Mouse (Mus musculus) ES-E14 (cell line): Measurements from ENCODE around the gene Wipf1. TPM values are rescaled to one million over a fixed set of nuclear protein-coding genes. Genes with fewer than 3 reads are reported as not detected.
"Not testable (repeated sequence)": the region's sequence is repeated elsewhere in the genome, so short reads cannot be mapped to it uniquely, and the experiment has no call there.

Experiments used
- DNase-seq: peaks from one replicate; pipeline ENCODE4 v3.0.0-alpha.2; 2013; ENCODE audit warnings: low read depth, low spot score
- H3K27ac ChIP-seq: 2 replicates; pipeline ENCODE4 v1.5.1; 2012; ENCODE audit warnings: low read depth, mild to moderate bottlenecking, low read length, moderate library complexity, mixed read lengths; ENCODE audit not compliant: poor library complexity, insufficient read depth, severe bottlenecking
- H3K36me3 ChIP-seq: 2 replicates; pipeline ENCODE4 v1.6.1; 2012; ENCODE audit warnings: mild to moderate bottlenecking, low read length, moderate library complexity, mixed read lengths; ENCODE audit not compliant: control insufficient read depth, poor library complexity, insufficient read depth, severe bottlenecking
- H3K4me1 ChIP-seq, 2 experiments: fragments of 150-350 bp in 1 of 2; sonication (generic) in 1 of 2; 2 replicates each; pipeline ENCODE4 v1.6.1; 2012; ENCODE audit warnings: low read length in 2 of 2, mild to moderate bottlenecking in 1 of 2, mixed read lengths in 1 of 2; ENCODE audit not compliant: control insufficient read depth in 2 of 2, insufficient read depth in 2 of 2, poor library complexity in 1 of 2
- H3K4me3 ChIP-seq, 2 experiments: fragments of 150-350 bp in 1 of 2; sonication (generic) in 1 of 2; 2 replicates each; pipeline ENCODE4 v1.5.1; 2012; ENCODE audit warnings: low read length in 2 of 2, low read depth in 1 of 2, mild to moderate bottlenecking in 1 of 2, mixed read lengths in 1 of 2; ENCODE audit not compliant: insufficient read depth in 1 of 2, poor library complexity in 1 of 2, severe bottlenecking in 1 of 2
- H3K9ac ChIP-seq: 2 replicates; pipeline ENCODE4 v1.6.1; 2012; ENCODE audit warnings: low read depth, mild to moderate bottlenecking, low read length, mixed read lengths; ENCODE audit not compliant: poor library complexity, insufficient read depth, severe bottlenecking
- H3K9me3 ChIP-seq: fragments of 150-350 bp; sonication (generic); 2 replicates; pipeline ENCODE4 v1.6.1; 2012; ENCODE audit warnings: low read depth, mild to moderate bottlenecking, low read length; ENCODE audit not compliant: control insufficient read depth, insufficient read depth
- CHD2 ChIP-seq: IDR thresholded peaks from 2 replicates; pipeline ENCODE4 v1.6.1; 2014; ENCODE audit warnings: mild to moderate bottlenecking, low read depth, low read length, inconsistent platforms
- HCFC1 ChIP-seq: IDR thresholded peaks from 2 replicates; pipeline ENCODE4 v1.6.1; 2012; ENCODE audit warnings: low read length, inconsistent platforms, borderline replicate concordance; ENCODE audit not compliant: insufficient read depth
- MAFK ChIP-seq: IDR thresholded peaks from 2 replicates; pipeline ENCODE4 v1.6.1; 2014; ENCODE audit warnings: mild to moderate bottlenecking, low read depth, low read length, inconsistent platforms; ENCODE audit not compliant: insufficient read depth
- ZC3H11A ChIP-seq: IDR thresholded peaks from 2 replicates; pipeline ENCODE4 v1.6.1; 2012; ENCODE audit warnings: low read depth, mild to moderate bottlenecking, inconsistent platforms, low read length, borderline replicate concordance
- ZNF384 ChIP-seq: IDR thresholded peaks from 2 replicates; pipeline ENCODE4 v1.6.1; 2012; ENCODE audit warnings: low read depth, low read length, inconsistent platforms
- in situ Hi-C, 2 experiments: fragments of 600-800 bp; cut with MboI; formaldehyde crosslinking; loops; one replicate each; pipeline ENCODE4 v1.15.1; 2025; ENCODE audit warnings: low sequenced_read_pairs in 2 of 2, inconsistent platforms in 1 of 2; ENCODE audit not compliant: unreplicated experiment in 2 of 2
- total RNA-seq: library from RNA; depleted of rRNA; stranded (reverse); fragments of 300-350 nt; gene quantifications from 2 replicates; pipeline ENCODE4 v1.2.3, GENCODE M21; 2012

The Wipf1 gene
- total RNA-seq, 1 experiment: 1.2 TPM

DNA sequence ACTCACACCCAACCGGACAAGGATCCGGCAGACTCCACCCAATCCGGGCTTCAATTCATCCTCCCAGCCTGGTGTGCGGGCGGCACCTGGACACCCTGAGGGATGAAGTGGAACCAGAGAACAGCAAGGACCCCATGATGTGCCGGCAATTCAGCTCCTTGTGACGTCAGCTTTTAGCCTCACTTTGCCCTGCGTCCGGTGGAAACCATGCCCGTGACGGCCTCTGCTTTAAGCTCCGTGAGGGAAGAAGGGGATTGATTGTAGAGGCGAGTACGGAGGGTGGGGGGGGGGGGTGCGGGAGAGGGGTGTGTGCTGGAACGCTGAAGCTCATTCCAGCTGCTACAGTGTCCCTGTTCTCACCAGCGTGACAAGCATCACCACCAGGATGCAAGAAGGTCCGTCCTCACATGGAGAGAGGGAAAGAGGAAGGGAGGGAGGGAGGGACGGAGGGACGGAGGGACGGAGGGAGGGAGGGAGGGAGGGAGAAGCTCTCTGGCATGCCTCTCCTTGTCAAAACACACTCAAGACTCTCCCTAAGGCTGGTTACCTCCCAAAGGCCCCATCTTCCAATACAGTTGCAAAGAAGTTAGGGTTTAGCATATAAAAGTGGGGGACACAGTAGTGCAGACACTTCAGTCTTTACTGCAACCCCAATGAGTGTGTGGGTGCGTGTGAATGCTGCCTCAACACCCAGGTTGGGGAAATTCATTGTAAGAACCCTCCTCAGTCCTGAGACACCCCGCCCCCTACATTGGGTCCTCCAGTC, 31.5 kb upstream of the Wipf1 start:
- Histone ChIP-seq H3K9me3 (no peaks in the 10 kb centered on the region), H3K27ac (no peak overlapping the region), H3K9ac (peak overlapping the region; percentile 46; the same call in 1 of the 2 replicates), H3K4me3 (peak overlapping the region; percentile 60 to 69), H3K36me3 (no peaks in the 10 kb centered on the region), H3K4me1 (peaks cover 0 to 1% of the 10 kb centered on the region in 2 experiments; a peak in 3 of 4 replicates)
- TF ChIP-seq MAFK (no peak), HCFC1 (no peak), CHD2 (no peak), ZC3H11A (no peak), ZNF384 (no peak)
- peak; percentile 63 for DNase-seq
- in situ Hi-C loops: loop anchor here in 1 of 2 experiments (25.0 kb wide), 1 partner anchor 1101 kb away; the partner anchor contains the start of genes Evx2 and Hoxd13

DNA sequence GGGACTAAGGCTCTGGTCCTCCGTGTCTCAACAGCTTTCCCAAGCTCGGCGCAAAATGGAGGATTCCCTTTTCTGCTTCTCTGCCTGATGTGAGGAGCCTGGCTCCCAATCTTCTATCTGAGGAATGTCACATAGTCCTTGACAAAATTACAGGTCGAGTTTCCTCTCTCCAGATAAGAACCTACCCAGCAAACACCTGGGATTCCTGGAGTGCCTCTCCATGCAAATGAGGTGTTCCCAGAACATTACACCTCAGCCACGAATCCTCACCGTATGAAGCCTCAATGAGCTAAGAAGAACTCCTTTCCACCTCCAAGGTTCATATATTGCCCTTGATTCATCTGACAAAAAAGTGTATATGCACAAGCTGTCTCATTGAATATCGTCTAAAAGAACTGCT, 30.9 kb upstream of the Wipf1 start:
- no peak overlapping the region for H3K9ac ChIP-seq
- DNase-seq: no peak
- TF ChIP-seq CHD2 (no peak), MAFK (no peak), ZC3H11A (no peak), HCFC1 (no peak), ZNF384 (no peak)
- H3K4me1 ChIP-seq: peaks cover 0 to 1% of the 10 kb centered on the region in 2 experiments; a peak in 2 of 4 replicates
- in situ Hi-C loops: loop anchor here in 1 of 2 experiments (25.0 kb wide), 1 partner anchor 1102 kb away; the partner anchor contains the start of genes Evx2 and Hoxd13
- no peaks in the 10 kb centered on the region for H3K9me3 ChIP-seq
- no peaks in the 10 kb centered on the region for H3K36me3 ChIP-seq
- H3K4me3 ChIP-seq: peak overlapping the region; percentile 60 to 69
- no peak overlapping the region for H3K27ac ChIP-seq

DNA sequence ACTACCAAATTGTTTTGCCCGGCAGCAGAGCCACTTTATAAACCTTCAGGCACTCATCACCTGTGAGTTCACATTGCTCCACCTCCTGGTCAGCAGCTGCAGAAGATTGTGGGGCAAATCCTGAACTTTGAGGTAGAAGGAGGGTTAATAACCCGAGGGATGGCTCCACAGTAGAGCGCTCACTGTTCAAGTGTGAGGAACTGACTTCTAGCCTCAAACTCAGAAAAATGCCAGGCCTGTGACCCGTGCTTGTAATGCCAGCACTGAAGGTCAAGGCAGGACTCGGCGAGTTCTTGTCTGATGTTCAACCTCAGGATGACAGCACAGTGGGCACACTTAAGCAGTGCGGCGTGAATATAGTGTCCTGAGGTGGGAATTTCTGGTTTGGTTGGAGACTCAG, 28.4 kb upstream of the Wipf1 start:
- TF ChIP-seq CHD2 (no peak), ZNF384 (no peak), MAFK (no peak), HCFC1 (no peak), ZC3H11A (no peak)

DNA sequence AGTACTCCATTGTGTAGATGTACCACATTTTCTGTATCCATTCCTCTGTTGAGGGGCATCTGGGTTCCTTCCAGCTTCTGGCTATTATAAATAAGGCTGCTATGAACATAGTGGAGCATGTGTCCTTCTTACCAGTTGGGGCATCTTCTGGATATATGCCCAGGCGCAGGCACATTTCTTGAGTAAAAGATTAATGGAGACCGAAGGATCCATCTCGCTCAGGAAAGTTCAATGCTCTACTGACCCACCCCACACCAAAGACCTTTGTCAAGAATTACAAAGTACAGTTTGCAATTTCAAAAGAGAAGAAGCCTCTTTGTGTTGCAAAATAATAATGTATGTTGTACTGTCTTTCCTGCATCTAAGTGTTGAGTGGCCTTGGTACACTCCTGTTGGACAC, 27.5 kb upstream of the Wipf1 start:
- not testable (repeated sequence) for H3K27ac ChIP-seq, H3K36me3 ChIP-seq, DNase-seq, H3K4me3 ChIP-seq, H3K4me1 ChIP-seq, H3K9me3 ChIP-seq, H3K9ac ChIP-seq
- in situ Hi-C loops: loop anchor here in 1 of 2 experiments (25.0 kb wide), 1 partner anchor 1105 kb away; the partner anchor contains the start of genes Evx2 and Hoxd13

More for the DNA sequence above, 28.4 kb upstream of the Wipf1 start:
- no peaks in the 10 kb centered on the region for H3K9me3 ChIP-seq
- H3K4me3 ChIP-seq: no peak overlapping the region
- H3K4me1 ChIP-seq: peaks cover 0 to 1% of the 10 kb centered on the region in 2 experiments; a peak in 2 of 4 replicates
- no peak overlapping the region for H3K9ac ChIP-seq
- no peaks in the 10 kb centered on the region for H3K36me3 ChIP-seq
- H3K27ac ChIP-seq: no peak overlapping the region
- DNase-seq: no peak
- in situ Hi-C loops: loop anchor here in 1 of 2 experiments (25.0 kb wide), 1 partner anchor 1104 kb away; the partner anchor contains the start of genes Evx2 and Hoxd13

DNA sequence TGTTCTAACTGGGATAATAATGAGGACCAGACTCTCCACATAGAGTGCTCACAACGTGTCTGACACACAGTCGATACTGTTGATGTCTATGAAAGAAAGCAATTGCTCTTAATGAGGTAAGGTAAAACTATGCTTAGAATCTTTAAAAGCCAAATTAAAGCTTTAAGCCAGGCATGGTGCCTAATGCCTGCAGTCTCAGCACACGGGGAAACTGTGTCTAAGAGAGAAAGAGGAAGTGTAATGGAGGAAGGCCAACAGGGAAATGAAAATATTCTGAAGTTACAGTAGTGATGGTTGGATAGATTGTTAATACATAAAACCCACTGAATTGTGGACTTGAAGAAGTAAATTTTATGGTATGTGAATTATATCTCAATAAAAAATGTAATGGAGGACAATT, 24.9 kb upstream of the Wipf1 start:
- no peak for DNase-seq
- H3K36me3 ChIP-seq: no peaks in the 10 kb centered on the region
- in situ Hi-C loops: loop anchor here in 1 of 2 experiments (25.0 kb wide), 1 partner anchor 1108 kb away; the partner anchor contains the start of genes Evx2 and Hoxd13
- H3K4me1 ChIP-seq: no peaks in the 10 kb centered on the region
- H3K4me3 ChIP-seq: no peak overlapping the region
- H3K27ac ChIP-seq: no peak overlapping the region
- H3K9ac ChIP-seq: no peak overlapping the region
- TF ChIP-seq ZC3H11A: no peak
- TF ChIP-seq ZNF384: no peak
- no peak for TF ChIP-seq CHD2
- TF ChIP-seq HCFC1: no peak
- no peak for TF ChIP-seq MAFK
- no peaks in the 10 kb centered on the region for H3K9me3 ChIP-seq
